ENCODE assay signal across 22 mouse cellular contexts in the genomic region with DNA sequence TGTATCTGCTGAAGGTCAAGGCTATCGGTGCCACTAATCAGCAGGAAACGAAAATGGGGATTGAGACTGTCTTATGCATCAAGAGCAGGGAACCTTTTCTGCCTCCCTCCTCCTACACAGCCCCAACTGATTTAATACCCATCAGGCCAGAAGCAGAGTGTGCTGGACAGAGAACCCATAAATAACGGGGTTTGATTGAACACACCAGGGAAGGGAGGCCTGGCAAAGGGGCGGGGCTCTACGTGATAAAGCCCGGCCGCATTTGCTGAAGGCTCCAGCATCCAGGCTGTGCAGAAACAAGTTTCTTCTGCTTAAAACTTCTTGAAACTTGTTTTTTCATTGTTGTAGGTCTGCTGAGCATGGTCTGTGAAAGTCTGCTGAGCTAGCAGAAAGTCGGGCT.
DNase-seq lines count a peak whose midpoint lies in the region; ATAC-seq lines count a peak whose summit lies in the region.
"Had no signal": no experiment of that assay in that cellular context is flagged by ENCODE, and none has a peak within 500 bp of the region (broad histone marks: within the 10 kb centered on the region; RNA-seq: fewer than 3 reads in every experiment).

No protein-coding gene starts in this region.

- no peaks in the 10 kb centered on the region for H3K36me3 ChIP-seq in hindbrain, embryonic 12.5 days
- H3K36me3 ChIP-seq in hindbrain, embryonic 16.5 days (ENCODE audit: control insufficient read depth, insufficient read depth, low read length) = no peaks in the 10 kb centered on the region
- no peaks in the 10 kb centered on the region for H3K36me3 ChIP-seq in midbrain, embryonic 10.5 days
- H3K36me3 ChIP-seq in midbrain, embryonic 11.5 days (ENCODE audit: control insufficient read depth, insufficient read depth, low read length) = no peaks in the 10 kb centered on the region
- no peaks in the 10 kb centered on the region for H3K36me3 ChIP-seq in hindbrain, embryonic 13.5 days
- H3K36me3 ChIP-seq in neural tube, embryonic 14.5 days (ENCODE audit: control insufficient read depth, insufficient read depth, low read length) = no peaks in the 10 kb centered on the region
- H3K36me3 ChIP-seq: embryonic facial prominence, embryonic 15.5 days; forebrain, embryonic 12.5 days; lung, embryonic 15.5 days had no signal

- H3K4me2 ChIP-seq in hindbrain, embryonic 12.5 days (replicated peaks) = peak overlapping the region; percentile 17; the same call in 1 of the 2 replicates
- H3K4me2 ChIP-seq in hindbrain, embryonic 16.5 days (ENCODE audit: low read length) = no peak overlapping the region
- H3K4me2 ChIP-seq in midbrain, embryonic 11.5 days = no peak overlapping the region
- no peak overlapping the region for H3K4me2 ChIP-seq in hindbrain, embryonic 13.5 days
- no peak overlapping the region for H3K4me2 ChIP-seq in neural tube, embryonic 14.5 days (ENCODE audit: low read depth, low read length)
- H3K4me2 ChIP-seq: embryonic facial prominence, embryonic 15.5 days; forebrain, embryonic 12.5 days; lung, embryonic 15.5 days had no signal

- H3K27me3 ChIP-seq in hindbrain, embryonic 12.5 days = no peaks in the 10 kb centered on the region
- no peaks in the 10 kb centered on the region for H3K27me3 ChIP-seq in hindbrain, embryonic 16.5 days (replicated peaks; ENCODE audit: control insufficient read depth, insufficient read depth, low read length)
- H3K27me3 ChIP-seq in midbrain, embryonic 10.5 days (ENCODE audit: low read depth, poor library complexity, severe bottlenecking) = no peaks in the 10 kb centered on the region
- no peaks in the 10 kb centered on the region for H3K27me3 ChIP-seq in midbrain, embryonic 11.5 days (ENCODE audit: control insufficient read depth, insufficient read depth, low read length)
- no peaks in the 10 kb centered on the region for H3K27me3 ChIP-seq in hindbrain, embryonic 13.5 days
- H3K27me3 ChIP-seq in neural tube, embryonic 14.5 days (ENCODE audit: control insufficient read depth, insufficient read depth, low read length) = no peaks in the 10 kb centered on the region
- H3K27me3 ChIP-seq: embryonic facial prominence, embryonic 15.5 days; forebrain, embryonic 12.5 days; lung, embryonic 15.5 days; megakaryocyte, embryonic 14.5 days had no signal

- ATAC-seq in hindbrain, embryonic 12.5 days (ENCODE audit: low FRiP score) = peak; percentile 66
- ATAC-seq in hindbrain, embryonic 16.5 days = no peak
- no peak for ATAC-seq in midbrain, embryonic 11.5 days (ENCODE audit: low FRiP score)
- no peak; the same call in 1 of the 2 replicates for ATAC-seq in hindbrain, embryonic 13.5 days (ENCODE audit: low FRiP score)
- ATAC-seq in neural tube, embryonic 14.5 days (ENCODE audit: low read depth) = peak; percentile 21; the same call in 1 of the 2 replicates
- no peak for ATAC-seq in cerebellum, adult (ENCODE audit: insufficient number of reproducible peaks, low FRiP score, low TSS enrichment)

- peak overlapping the region; percentile 64 for H3K27ac ChIP-seq in hindbrain, embryonic 12.5 days
- H3K27ac ChIP-seq in hindbrain, embryonic 16.5 days (ENCODE audit: low read depth, low read length) = no peak overlapping the region
- 0 out of 2 replicates have a peak overlapping the region, but pooled peaks have one; percentile 24 for H3K27ac ChIP-seq in midbrain, embryonic 10.5 days (replicated peaks)
- no peak overlapping the region for H3K27ac ChIP-seq in midbrain, embryonic 11.5 days (ENCODE audit: low read depth, low read length)
- no peak overlapping the region for H3K27ac ChIP-seq in hindbrain, embryonic 13.5 days
- no peak overlapping the region for H3K27ac ChIP-seq in neural tube, embryonic 14.5 days (ENCODE audit: low read depth, low read length)
- H3K27ac ChIP-seq: embryonic facial prominence, embryonic 15.5 days; gastrocnemius, adult 2 months; heart, adult 2 months; lung, embryonic 15.5 days; stomach, postnatal 0 days had no signal

- no peak overlapping the region for H3K9ac ChIP-seq in hindbrain, embryonic 12.5 days
- no peak overlapping the region for H3K9ac ChIP-seq in hindbrain, embryonic 16.5 days (ENCODE audit: low read depth, low read length)
- H3K9ac ChIP-seq in midbrain, embryonic 11.5 days (ENCODE audit: low read length) = no peak overlapping the region
- H3K9ac ChIP-seq in hindbrain, embryonic 13.5 days = peak overlapping the region; percentile 39; the same call in 1 of the 2 replicates
- no peak overlapping the region for H3K9ac ChIP-seq in neural tube, embryonic 14.5 days (replicated peaks; ENCODE audit: low read depth, low read length)
- H3K9ac ChIP-seq: embryonic facial prominence, embryonic 15.5 days; forebrain, embryonic 12.5 days; lung, embryonic 15.5 days had no signal

- DNase-seq in midbrain, embryonic 10.5 days (ENCODE audit: low spot score) = no peak
- no peak for DNase-seq in midbrain, embryonic 11.5 days (ENCODE audit: low spot score, missing footprints)
- no peak for DNase-seq in adipocyte (ENCODE audit: low spot score)
- DNase-seq: adrenal gland, postnatal 25 days; gastrocnemius, adult 2 months; heart, adult 2 months; heart, postnatal 14 days; kidney, postnatal 14 days; layer of hippocampus, postnatal 36 days; right cerebral cortex, adult 18-20 months; spleen, adult 18-20 months; thymus, postnatal 25 days had no signal

- H3K4me1 ChIP-seq in hindbrain, embryonic 12.5 days = peaks cover 20% of the 10 kb centered on the region
- H3K4me1 ChIP-seq in hindbrain, embryonic 16.5 days (ENCODE audit: control insufficient read depth, insufficient read depth, low read depth, low read length) = peaks cover 7% of the 10 kb centered on the region; the same call in 1 of the 2 replicates
- H3K4me1 ChIP-seq in midbrain, embryonic 10.5 days = peaks cover 10% of the 10 kb centered on the region
- H3K4me1 ChIP-seq in midbrain, embryonic 11.5 days (ENCODE audit: control insufficient read depth, insufficient read depth, low read length) = no peaks in the 10 kb centered on the region
- peaks cover 19% of the 10 kb centered on the region for H3K4me1 ChIP-seq in hindbrain, embryonic 13.5 days (replicated peaks)
- H3K4me1 ChIP-seq in neural tube, embryonic 14.5 days (ENCODE audit: control insufficient read depth, insufficient read depth, low read length) = peaks cover 7% of the 10 kb centered on the region; the same call in 1 of the 2 replicates
- H3K4me1 ChIP-seq: megakaryocyte, embryonic 14.5 days had no signal

- H3K9me3 ChIP-seq in hindbrain, embryonic 12.5 days (replicated peaks) = no peaks in the 10 kb centered on the region
- H3K9me3 ChIP-seq in hindbrain, embryonic 16.5 days (ENCODE audit: control insufficient read depth, low read length) = no peaks in the 10 kb centered on the region
- H3K9me3 ChIP-seq in midbrain, embryonic 10.5 days (replicated peaks) = no peaks in the 10 kb centered on the region
- no peaks in the 10 kb centered on the region for H3K9me3 ChIP-seq in midbrain, embryonic 11.5 days (ENCODE audit: control insufficient read depth, low read length)
- no peaks in the 10 kb centered on the region for H3K9me3 ChIP-seq in hindbrain, embryonic 13.5 days
- H3K9me3 ChIP-seq in neural tube, embryonic 14.5 days (ENCODE audit: control insufficient read depth, low read length) = no peaks in the 10 kb centered on the region
- H3K9me3 ChIP-seq: embryonic facial prominence, embryonic 15.5 days; forebrain, embryonic 12.5 days; lung, embryonic 15.5 days had no signal

- no peak overlapping the region for H3K4me3 ChIP-seq in hindbrain, embryonic 12.5 days
- H3K4me3 ChIP-seq in hindbrain, embryonic 16.5 days (ENCODE audit: low read length) = no peak overlapping the region
- no peak overlapping the region for H3K4me3 ChIP-seq in midbrain, embryonic 10.5 days
- no peak overlapping the region for H3K4me3 ChIP-seq in midbrain, embryonic 11.5 days (ENCODE audit: low read depth, low read length)
- H3K4me3 ChIP-seq in hindbrain, embryonic 13.5 days = no peak overlapping the region
- H3K4me3 ChIP-seq in neural tube, embryonic 14.5 days (ENCODE audit: low read depth, low read length) = no peak overlapping the region
- H3K4me3 ChIP-seq: embryonic facial prominence, embryonic 15.5 days; forebrain, embryonic 12.5 days; gastrocnemius, adult 2 months; heart, adult 2 months; lung, embryonic 15.5 days; megakaryocyte, embryonic 14.5 days had no signal

- 61% methylated on average over 8 of the region's 8 CpGs for WGBS in hindbrain, embryonic 12.5 days
- 52% methylated on average over 8 of the region's 8 CpGs for WGBS in hindbrain, embryonic 16.5 days
- 79% methylated on average over 8 of the region's 8 CpGs for WGBS in midbrain, embryonic 10.5 days
- WGBS in midbrain, embryonic 11.5 days = 78% methylated on average over 8 of the region's 8 CpGs
- 48% methylated on average over 8 of the region's 8 CpGs for WGBS in hindbrain, embryonic 13.5 days
- 24% methylated on average over 8 of the region's 8 CpGs for WGBS in neural tube, embryonic 14.5 days

Comparison
In these comparisons a context has a peak if more than half of its experiments do, and no peak if none do; other contexts are left out.
1. ATAC-seq: peak in hindbrain, embryonic 12.5 days (single experiment) and neural tube, embryonic 14.5 days (single experiment); none in hindbrain, embryonic 16.5 days (single experiment), midbrain, embryonic 11.5 days (single experiment), hindbrain, embryonic 13.5 days (single experiment) and cerebellum, adult (single experiment).
2. H3K27ac ChIP-seq: peak in hindbrain, embryonic 12.5 days (single experiment) and midbrain, embryonic 10.5 days (single experiment); none in hindbrain, embryonic 16.5 days (single experiment), midbrain, embryonic 11.5 days (single experiment), hindbrain, embryonic 13.5 days (single experiment) and neural tube, embryonic 14.5 days (single experiment).